Mouse (Mus musculus): ENCODE results near the gene Klhl22. TPM values are rescaled to one million over a fixed set of nuclear protein-coding genes. Genes with fewer than 3 reads are reported as not detected.

The Klhl22 gene
- total and polyA plus RNA-seq, 3 experiments: 2.1 TPM; not detected in 2

DNA sequence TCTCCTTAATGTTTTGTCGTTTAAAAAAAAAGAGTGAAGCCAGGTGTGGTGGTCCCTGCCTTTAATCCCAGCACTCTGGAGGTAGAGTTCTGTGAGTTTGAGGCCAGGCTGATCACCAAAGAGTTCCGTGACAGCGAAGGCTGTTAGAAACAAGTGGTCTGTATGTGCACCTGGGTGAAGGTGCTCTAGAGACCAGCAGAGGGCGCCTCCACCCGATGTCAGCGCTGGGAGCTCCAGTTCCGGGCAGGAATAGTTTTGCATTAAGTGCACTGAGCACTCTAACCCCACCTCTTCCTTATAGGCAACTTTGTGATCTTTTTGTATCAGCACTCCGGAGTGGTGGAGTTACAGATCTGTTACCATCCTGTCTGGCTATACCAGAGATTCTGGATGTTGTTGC, 1.2 kb downstream of the Klhl22 start:
- Histone ChIP-seq H3K36me3 (replicated peaks) (no peaks in the 10 kb centered on the region), H3K27me3 (ENCODE audit: insufficient read depth, low read length) (peaks cover 22% of the 10 kb centered on the region), H3K9me3 (replicated peaks) (peaks cover 8% of the 10 kb centered on the region), H3K4me3 (ENCODE audit: low read depth, low read length) (no peak overlapping the region), H3K4me1 (ENCODE audit: insufficient read depth, low read depth, low read length) (peaks cover 3% of the 10 kb centered on the region)
- TF ChIP-seq CTCF (IDR thresholded peaks at IDR 0.05; ENCODE audit: low read depth, low read length) (no peak), POLR2AphosphoS5 (IDR thresholded peaks at IDR 0.05; ENCODE audit: insufficient replicate concordance, low read depth, low read length) (no peak), GATA2 (IDR thresholded peaks at IDR 0.05; ENCODE audit: borderline replicate concordance, low read depth, low read length) (no peak), TAL1 (conservative IDR thresholded peaks at IDR 0.05; ENCODE audit: low read depth, low read length) (no peak), GATA1 (IDR thresholded peaks at IDR 0.05; ENCODE audit: borderline replicate concordance, low read length) (no peak)
- ATAC-seq (ENCODE audit: extremely low read depth, insufficient number of reproducible peaks, low FRiP score, poor library complexity, severe bottlenecking) (no peak), DNase-seq (ENCODE audit: low spot score) (no peak)

DNA sequence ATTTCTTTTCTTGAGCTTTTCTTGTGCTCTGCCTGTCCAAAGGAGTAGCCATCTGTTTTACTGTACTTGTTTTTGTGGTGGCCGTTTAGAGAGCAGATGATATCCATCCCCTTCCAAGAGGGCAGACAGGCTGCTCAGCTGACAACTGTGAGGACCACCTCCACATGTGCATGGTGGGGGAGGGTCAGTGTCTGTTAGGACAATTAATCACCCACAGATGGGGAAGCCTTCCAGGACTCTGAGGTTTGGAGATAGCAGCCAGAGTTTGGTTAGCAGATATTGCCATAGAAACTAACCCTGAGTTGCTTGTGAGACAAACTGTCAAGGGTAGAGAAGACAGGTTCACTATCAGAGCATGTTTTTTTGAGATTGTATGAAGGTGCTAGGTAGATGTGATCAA, 1.7 kb downstream of the Klhl22 start:
- H3K27me3 ChIP-seq (ENCODE audit: insufficient read depth, low read length): peaks cover 22% of the 10 kb centered on the region
- H3K36me3 ChIP-seq (replicated peaks): no peaks in the 10 kb centered on the region
- H3K4me1 ChIP-seq (ENCODE audit: insufficient read depth, low read depth, low read length): peaks cover 3% of the 10 kb centered on the region
- H3K4me3 ChIP-seq (ENCODE audit: low read depth, low read length): no peak overlapping the region
- ATAC-seq (ENCODE audit: extremely low read depth, insufficient number of reproducible peaks, low FRiP score, poor library complexity, severe bottlenecking) (no peak), DNase-seq (ENCODE audit: low spot score) (no peak)
- TF ChIP-seq GATA2 (IDR thresholded peaks at IDR 0.05; ENCODE audit: borderline replicate concordance, low read depth, low read length) (no peak), TAL1 (conservative IDR thresholded peaks at IDR 0.05; ENCODE audit: low read depth, low read length) (no peak), GATA1 (IDR thresholded peaks at IDR 0.05; ENCODE audit: borderline replicate concordance, low read length) (no peak), POLR2AphosphoS5 (IDR thresholded peaks at IDR 0.05; ENCODE audit: insufficient replicate concordance, low read depth, low read length) (no peak), CTCF (IDR thresholded peaks at IDR 0.05; ENCODE audit: low read depth, low read length) (no peak)
- peaks cover 8% of the 10 kb centered on the region for H3K9me3 ChIP-seq (replicated peaks)

DNA sequence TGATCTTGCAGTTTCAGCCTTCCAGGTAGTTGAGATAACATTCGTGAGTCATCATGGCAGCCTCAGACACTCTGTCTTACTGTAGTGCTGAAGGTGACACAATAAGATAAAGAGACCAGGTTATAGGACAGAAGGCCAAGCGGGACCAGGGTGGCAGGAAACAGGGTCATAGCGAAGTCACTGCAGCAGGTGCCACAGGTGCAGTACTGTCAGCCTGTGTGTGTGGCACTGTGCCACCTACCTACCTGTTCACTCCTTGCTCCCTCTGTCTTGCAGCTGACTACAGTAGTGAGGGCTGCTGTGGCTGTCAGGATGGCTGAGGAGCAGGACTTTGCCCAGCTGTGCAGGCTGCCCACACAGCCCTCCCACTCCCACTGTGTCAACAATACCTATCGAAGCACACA, 4.7 kb downstream of the Klhl22 start:
- Histone ChIP-seq H3K9me3 (replicated peaks) (peaks cover 8% of the 10 kb centered on the region), H3K27me3 (ENCODE audit: insufficient read depth, low read length) (peaks cover 17% of the 10 kb centered on the region), H3K4me1 (ENCODE audit: insufficient read depth, low read depth, low read length) (peaks cover 3% of the 10 kb centered on the region), H3K4me3 (ENCODE audit: low read depth, low read length) (no peak overlapping the region), H3K36me3 (replicated peaks) (no peaks in the 10 kb centered on the region)
- no peak for TF ChIP-seq GATA2 (IDR thresholded peaks at IDR 0.05; ENCODE audit: borderline replicate concordance, low read depth, low read length)
- TF ChIP-seq POLR2AphosphoS5 (IDR thresholded peaks at IDR 0.05; ENCODE audit: insufficient replicate concordance, low read depth, low read length): no peak
- no peak for TF ChIP-seq CTCF (IDR thresholded peaks at IDR 0.05; ENCODE audit: low read depth, low read length)
- TF ChIP-seq GATA1 (IDR thresholded peaks at IDR 0.05; ENCODE audit: borderline replicate concordance, low read length): no peak
- no peak for TF ChIP-seq TAL1 (conservative IDR thresholded peaks at IDR 0.05; ENCODE audit: low read depth, low read length)
- ATAC-seq (ENCODE audit: extremely low read depth, insufficient number of reproducible peaks, low FRiP score, poor library complexity, severe bottlenecking) (no peak), DNase-seq (ENCODE audit: low spot score) (no peak)

DNA sequence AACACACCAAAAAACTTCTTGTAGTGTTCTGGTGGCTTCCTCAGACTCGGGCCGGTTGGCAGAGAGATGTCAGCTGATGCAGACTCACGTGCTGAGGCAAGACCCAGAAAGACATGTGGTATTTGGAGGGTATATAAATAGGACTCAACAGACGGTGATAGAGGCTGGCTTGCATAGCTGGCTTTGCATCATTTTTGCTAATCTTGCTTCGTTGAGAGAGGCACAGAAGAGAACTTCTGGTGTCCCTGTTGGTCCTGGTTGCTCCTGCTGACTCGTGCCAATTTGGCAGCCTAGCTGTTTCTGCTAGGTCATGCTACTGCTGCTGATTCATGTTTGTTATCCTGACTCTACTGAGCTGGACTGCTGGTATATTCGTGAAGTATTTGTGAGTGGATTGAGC, 9.4 kb downstream of the Klhl22 start:
- TF ChIP-seq GATA1 (IDR thresholded peaks at IDR 0.05; ENCODE audit: borderline replicate concordance, low read length): no peak
- no peak for TF ChIP-seq CTCF (IDR thresholded peaks at IDR 0.05; ENCODE audit: low read depth, low read length)
- no peak for TF ChIP-seq TAL1 (conservative IDR thresholded peaks at IDR 0.05; ENCODE audit: low read depth, low read length)
- TF ChIP-seq GATA2 (IDR thresholded peaks at IDR 0.05; ENCODE audit: borderline replicate concordance, low read depth, low read length): no peak
- TF ChIP-seq POLR2AphosphoS5 (IDR thresholded peaks at IDR 0.05; ENCODE audit: insufficient replicate concordance, low read depth, low read length): no peak
- Histone ChIP-seq H3K36me3 (replicated peaks) (no peaks in the 10 kb centered on the region), H3K4me3 (ENCODE audit: low read depth, low read length) (no peak overlapping the region), H3K4me1 (ENCODE audit: insufficient read depth, low read depth, low read length) (peaks cover 3% of the 10 kb centered on the region), H3K27me3 (ENCODE audit: insufficient read depth, low read length) (peaks cover 30% of the 10 kb centered on the region), H3K9me3 (replicated peaks) (no peaks in the 10 kb centered on the region)
- no peak for DNase-seq (ENCODE audit: low spot score)
- ATAC-seq (ENCODE audit: extremely low read depth, insufficient number of reproducible peaks, low FRiP score, poor library complexity, severe bottlenecking): no peak

DNA sequence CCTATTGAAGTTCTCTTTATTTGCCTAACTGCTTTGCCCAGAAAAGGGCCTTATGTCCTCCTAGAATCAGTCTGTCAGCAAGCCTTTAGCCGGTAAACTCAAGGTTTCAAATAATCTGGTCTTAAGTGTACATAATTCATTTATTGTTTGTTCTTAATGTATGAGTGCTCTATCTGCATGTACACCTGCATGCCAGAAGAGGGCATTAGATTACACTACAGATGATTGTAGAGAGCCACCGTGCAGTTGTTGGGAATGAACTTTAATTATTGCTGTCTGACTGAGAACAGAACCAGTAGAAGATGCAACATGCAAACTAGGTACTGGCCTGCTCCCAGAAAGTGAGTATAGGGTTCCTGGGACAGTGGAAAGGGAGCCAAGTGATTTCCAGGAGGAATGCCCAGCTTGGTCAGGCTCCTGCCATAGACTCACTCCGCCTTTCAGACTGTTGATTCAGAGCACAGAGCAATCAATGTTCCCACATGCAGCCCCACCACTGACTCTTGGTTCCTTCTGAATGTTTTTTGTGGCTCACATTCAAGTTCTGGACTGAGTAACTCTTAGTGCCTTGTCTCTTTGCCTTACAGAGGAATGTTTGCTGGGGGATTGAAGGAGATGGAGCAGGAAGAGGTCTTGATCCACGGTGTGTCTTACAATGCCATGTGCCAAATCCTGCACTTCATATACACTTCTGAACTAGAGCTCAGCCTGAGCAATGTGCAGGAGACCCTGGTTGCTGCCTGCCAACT, 11.9 kb downstream of the Klhl22 start:
- peaks cover 37% of the 10 kb centered on the region for H3K27me3 ChIP-seq (ENCODE audit: insufficient read depth, low read length)
- H3K4me1 ChIP-seq (ENCODE audit: insufficient read depth, low read depth, low read length): no peaks in the 10 kb centered on the region
- ATAC-seq (ENCODE audit: extremely low read depth, insufficient number of reproducible peaks, low FRiP score, poor library complexity, severe bottlenecking) (no peak), DNase-seq (ENCODE audit: low spot score) (no peak)
- no peaks in the 10 kb centered on the region for H3K9me3 ChIP-seq (replicated peaks)
- H3K4me3 ChIP-seq (ENCODE audit: low read depth, low read length): no peak overlapping the region
- H3K36me3 ChIP-seq (replicated peaks): no peaks in the 10 kb centered on the region
- TF ChIP-seq GATA1 (IDR thresholded peaks at IDR 0.05; ENCODE audit: borderline replicate concordance, low read length): no peak
- TF ChIP-seq TAL1 (conservative IDR thresholded peaks at IDR 0.05; ENCODE audit: low read depth, low read length): no peak
- TF ChIP-seq CTCF (IDR thresholded peaks at IDR 0.05; ENCODE audit: low read depth, low read length): no peak
- TF ChIP-seq POLR2AphosphoS5 (IDR thresholded peaks at IDR 0.05; ENCODE audit: insufficient replicate concordance, low read depth, low read length): no peak
- TF ChIP-seq GATA2 (IDR thresholded peaks at IDR 0.05; ENCODE audit: borderline replicate concordance, low read depth, low read length): no peak

DNA sequence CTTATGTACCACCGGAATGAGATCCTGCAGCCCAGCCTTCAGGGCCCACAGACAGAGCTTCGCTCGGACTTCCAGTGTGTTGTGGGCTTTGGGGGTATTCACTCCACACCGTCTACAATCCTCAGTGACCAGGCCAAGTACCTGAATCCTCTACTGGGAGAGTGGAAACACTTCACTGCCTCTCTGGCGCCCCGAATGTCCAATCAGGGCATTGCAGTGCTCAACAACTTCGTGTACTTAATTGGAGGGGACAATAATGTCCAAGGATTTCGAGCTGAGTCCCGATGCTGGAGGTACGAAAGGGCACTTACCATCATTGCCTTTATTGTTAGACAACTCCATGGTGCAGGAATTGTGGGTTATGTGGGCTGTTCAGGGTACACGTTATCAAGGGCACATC, 17.4 kb downstream of the Klhl22 start:
- DNase-seq (ENCODE audit: low spot score): no peak
- Histone ChIP-seq H3K4me1 (ENCODE audit: insufficient read depth, low read depth, low read length) (no peaks in the 10 kb centered on the region), H3K27me3 (ENCODE audit: insufficient read depth, low read length) (peaks cover 37% of the 10 kb centered on the region), H3K9me3 (replicated peaks) (no peaks in the 10 kb centered on the region), H3K4me3 (ENCODE audit: low read depth, low read length) (no peak overlapping the region), H3K36me3 (replicated peaks) (no peaks in the 10 kb centered on the region)
- ATAC-seq (ENCODE audit: extremely low read depth, insufficient number of reproducible peaks, low FRiP score, poor library complexity, severe bottlenecking): no peak
- peak; percentile 67; the same call in 1 of the 2 replicates for TF ChIP-seq CTCF (IDR thresholded peaks at IDR 0.05; ENCODE audit: low read depth, low read length)
- TF ChIP-seq GATA2 (IDR thresholded peaks at IDR 0.05; ENCODE audit: borderline replicate concordance, low read depth, low read length): no peak
- no peak for TF ChIP-seq TAL1 (conservative IDR thresholded peaks at IDR 0.05; ENCODE audit: low read depth, low read length)
